Mouse (Mus musculus) ES-Bruce4 (cell line): ENCODE data around the gene Ndrg4.

Experiments used
- CTCF ChIP-seq: IDR thresholded peaks from one replicate; pipeline ENCODE4 v1.8.1; 2011; ENCODE audit warnings: low read depth, low read length
- EP300 ChIP-seq: IDR thresholded peaks from 2 replicates; pipeline ENCODE4 v1.6.1; 2011; ENCODE audit warnings: low read depth, low read length; ENCODE audit not compliant: insufficient read depth

GRCm38 (mm10) chr8:95663599-95663949 is 13.2 kb upstream of the Ndrg4 start:
- TF ChIP-seq CTCF (no peak), EP300 (no peak)
